Mouse (Mus musculus): ENCODE measurements around the gene Prokr1. TPM values are rescaled to one million over a fixed set of nuclear protein-coding genes. Genes with fewer than 3 reads are reported as not detected.
A peak's percentile ranks its signal among the peaks of the same experiment; 100 is the strongest.

The Prokr1 gene
- total and polyA plus RNA-seq, 2 experiments from 2014 or later, result 0.11 to 1.7 TPM

DNA sequence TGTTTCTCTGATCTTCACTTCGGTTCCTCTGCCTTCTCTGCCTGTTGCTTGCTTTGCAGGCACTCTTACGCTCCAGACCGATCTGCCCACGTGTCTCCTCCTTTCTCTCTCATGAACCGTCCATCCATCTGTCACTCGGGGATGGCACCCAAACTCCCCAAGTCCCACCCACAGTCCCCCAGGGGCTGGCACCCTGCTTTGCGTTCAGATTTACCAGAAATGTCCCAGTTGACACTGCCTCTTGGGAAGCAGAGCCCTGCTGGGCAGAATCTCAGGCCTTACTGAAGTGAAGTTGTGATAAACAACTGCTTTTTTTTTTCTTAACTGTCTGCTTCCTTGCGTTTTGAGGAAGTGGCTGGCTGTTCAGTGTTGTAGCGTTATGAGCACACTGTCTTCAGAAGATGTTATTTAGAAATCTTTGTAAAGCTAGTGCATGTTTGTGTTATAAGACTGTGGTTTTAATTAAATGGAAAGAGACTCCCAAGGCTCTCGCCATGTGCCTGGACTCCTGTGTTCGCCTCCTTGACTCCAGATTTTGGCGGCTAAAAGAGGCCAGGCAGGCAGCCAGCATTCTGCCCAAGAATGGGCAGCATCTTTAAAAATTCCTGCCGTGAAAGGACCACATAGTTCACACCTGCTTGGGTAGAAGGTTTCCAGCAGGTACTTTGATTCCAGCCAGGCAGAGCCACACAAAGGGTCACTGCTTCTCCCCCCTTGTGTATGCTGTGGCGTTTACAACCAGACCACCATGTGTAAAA lies 57.4 kb downstream of the Prokr1 start, which contains the start of gene Arhgap25:
TSS of gene Arhgap25 (minus strand) at position 307 of the 758 bp plus-strand sequence.
- 53% methylated on average over 14 of the region's 14 CpGs for WGBS
- Histone ChIP-seq H3K4me3 (ENCODE audit: low read depth, low read length) (peak within 1 kb of the TSS; percentile 18; the same call in 1 of the 2 replicates), H3K27ac (ENCODE audit: low read depth) (no peak within 1 kb of the TSS; the same call in 1 of the 2 replicates), H3K36me3 (replicated peaks; ENCODE audit: control insufficient read depth, insufficient read depth, low read length) (no peaks in the 10 kb centered on the region), H3K4me2 (ENCODE audit: low read depth, low read length) (peak within 1 kb of the TSS; percentile 17; the same call in 1 of the 2 replicates), H3K9ac (replicated peaks; ENCODE audit: low read depth, low read length) (no peak within 1 kb of the TSS), H3K9me3 (replicated peaks; ENCODE audit: control insufficient read depth, low read length) (no peaks in the 10 kb centered on the region), H3K4me1 (ENCODE audit: control insufficient read depth, insufficient read depth) (no peaks in the 10 kb centered on the region), H3K27me3 (ENCODE audit: control insufficient read depth, insufficient read depth, low read length) (0 out of 2 replicates have a peak, but pooled peaks cover 4% of the 10 kb centered on the region)
- TF ChIP-seq CTCF (IDR thresholded peaks at IDR 0.05; ENCODE audit: low read depth) (no peak), EP300 (IDR thresholded peaks at IDR 0.05; ENCODE audit: low read depth) (no peak)
- ATAC-seq (ENCODE audit: insufficient read depth, low read depth), result no peak
- DNase-seq (ENCODE audit: low spot score), result no peak

DNA sequence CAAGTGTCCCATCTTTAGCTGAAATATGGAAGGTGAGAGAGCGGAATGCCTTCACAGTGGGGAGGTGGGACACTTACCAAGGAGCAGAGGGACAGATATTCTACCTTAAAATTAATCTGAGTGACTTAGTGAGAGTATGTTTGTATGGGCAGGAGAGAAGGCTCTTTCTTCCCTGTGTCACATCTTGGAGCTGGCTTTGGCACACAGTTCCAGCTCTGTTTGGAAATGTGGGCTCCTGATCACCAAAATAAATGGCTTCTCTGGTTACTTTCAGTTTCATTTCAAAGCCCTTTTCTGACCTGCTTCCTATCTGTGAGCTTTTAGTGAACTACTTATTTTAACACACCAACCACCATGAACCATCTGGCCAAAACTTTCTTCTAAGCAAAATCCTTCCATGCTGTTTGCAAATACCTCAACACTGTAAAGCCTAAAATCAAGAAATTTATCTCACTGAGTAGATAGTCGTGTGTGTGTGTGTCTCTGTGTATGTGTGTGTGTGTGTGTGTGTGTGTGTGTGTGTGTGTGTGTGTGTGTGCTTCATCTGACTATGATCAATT lies 59.0 kb downstream of the Prokr1 start:
- 74% methylated on average over 2 of the region's 2 CpGs for WGBS
- no peak for DNase-seq (ENCODE audit: low spot score)
- TF ChIP-seq EP300 (IDR thresholded peaks at IDR 0.05; ENCODE audit: low read depth), result no peak
- no peak for TF ChIP-seq CTCF (IDR thresholded peaks at IDR 0.05; ENCODE audit: low read depth)

DNA sequence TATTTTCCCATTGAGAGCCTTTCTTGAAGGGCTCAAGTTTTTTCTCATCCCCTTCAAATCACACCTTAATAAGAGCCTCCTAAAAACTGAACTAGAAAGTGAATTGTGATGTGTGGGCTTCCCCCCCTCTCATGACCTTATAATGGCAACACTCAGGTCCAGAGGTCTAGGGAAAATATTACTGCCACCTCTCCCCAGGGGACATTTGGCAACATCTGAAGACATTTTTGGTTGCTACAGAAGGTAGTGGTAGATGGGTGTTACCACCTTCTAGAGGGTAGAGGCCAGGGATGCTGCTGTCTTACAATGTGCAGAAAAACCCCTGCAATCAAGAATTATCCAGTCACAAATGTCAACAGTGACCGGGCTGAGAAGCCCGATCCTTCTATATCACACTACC lies 60.2 kb downstream of the Prokr1 start:
- no peak for TF ChIP-seq CTCF (IDR thresholded peaks at IDR 0.05; ENCODE audit: low read depth)
- TF ChIP-seq EP300 (IDR thresholded peaks at IDR 0.05; ENCODE audit: low read depth), result no peak
- H3K4me1 ChIP-seq (ENCODE audit: control insufficient read depth, insufficient read depth), result no peaks in the 10 kb centered on the region
- no peak overlapping the region for H3K4me2 ChIP-seq (ENCODE audit: low read depth, low read length)
- no peaks in the 10 kb centered on the region for H3K9me3 ChIP-seq (replicated peaks; ENCODE audit: control insufficient read depth, low read length)
- H3K27me3 ChIP-seq (ENCODE audit: control insufficient read depth, insufficient read depth, low read length), result 0 out of 2 replicates have a peak, but pooled peaks cover 10% of the 10 kb centered on the region
- H3K27ac ChIP-seq (ENCODE audit: low read depth), result no peak overlapping the region
- DNase-seq (ENCODE audit: low spot score) (no peak), ATAC-seq (ENCODE audit: insufficient read depth, low read depth) (no peak)
- H3K9ac ChIP-seq (replicated peaks; ENCODE audit: low read depth, low read length), result no peak overlapping the region
- no peak overlapping the region for H3K4me3 ChIP-seq (ENCODE audit: low read depth, low read length)
- no peaks in the 10 kb centered on the region for H3K36me3 ChIP-seq (replicated peaks; ENCODE audit: control insufficient read depth, insufficient read depth, low read length)
- WGBS, result 63% methylated on average over 2 of the region's 2 CpGs

More for the DNA sequence above, 59.0 kb downstream of the Prokr1 start:
- Histone ChIP-seq H3K9me3 (replicated peaks; ENCODE audit: control insufficient read depth, low read length) (no peaks in the 10 kb centered on the region), H3K9ac (replicated peaks; ENCODE audit: low read depth, low read length) (no peak overlapping the region), H3K4me3 (ENCODE audit: low read depth, low read length) (no peak overlapping the region; the same call in 1 of the 2 replicates), H3K36me3 (replicated peaks; ENCODE audit: control insufficient read depth, insufficient read depth, low read length) (no peaks in the 10 kb centered on the region), H3K27ac (ENCODE audit: low read depth) (no peak overlapping the region), H3K27me3 (ENCODE audit: control insufficient read depth, insufficient read depth, low read length) (0 out of 2 replicates have a peak, but pooled peaks cover 10% of the 10 kb centered on the region), H3K4me1 (ENCODE audit: control insufficient read depth, insufficient read depth) (no peaks in the 10 kb centered on the region), H3K4me2 (ENCODE audit: low read depth, low read length) (peak overlapping the region; percentile 28; the same call in 1 of the 2 replicates)
- ATAC-seq (ENCODE audit: insufficient read depth, low read depth), result no peak

Other genes with a start within 250 kb of the Prokr1 start
- not detected in 2 replicates for gene Gkn1, start 239.8 kb downstream of the Prokr1 start, total RNA-seq (2014; rRNA removed; ENCODE audit: low replicate concordance)
- gene Gkn1, start 239.8 kb downstream of the Prokr1 start, polyA plus RNA-seq (2015; fragmentation: Nextera tagmentation; extraction: Ambion mirVana), result not detected in 2 replicates
- gene Gkn2, start 217.4 kb downstream of the Prokr1 start, total RNA-seq (2014; rRNA removed; ENCODE audit: low replicate concordance), result not detected in 2 replicates
- gene Gkn2, start 217.4 kb downstream of the Prokr1 start, polyA plus RNA-seq (2015; fragmentation: Nextera tagmentation; extraction: Ambion mirVana), result not detected in 2 replicates
- gene Gkn3, start 201.8 kb downstream of the Prokr1 start, total RNA-seq (2014; rRNA removed; ENCODE audit: low replicate concordance), result 1.7 TPM in 1 of 2 replicates, not detected in the other
- gene Gkn3, start 201.8 kb downstream of the Prokr1 start, polyA plus RNA-seq (2015; fragmentation: Nextera tagmentation; extraction: Ambion mirVana), result 0.68 and 1.3 TPM in 2 replicates
- 30.0 and 106 TPM in 2 replicates for gene Bmp10, start 161.7 kb downstream of the Prokr1 start, total RNA-seq (2014; rRNA removed; ENCODE audit: low replicate concordance)
- gene Bmp10, start 161.7 kb downstream of the Prokr1 start, polyA plus RNA-seq (2015; fragmentation: Nextera tagmentation; extraction: Ambion mirVana), result 4.0 and 6.0 TPM in 2 replicates
- 1.6 and 3.2 TPM in 2 replicates for gene Arhgap25, start 57.5 kb downstream of the Prokr1 start, total RNA-seq (2014; rRNA removed; ENCODE audit: low replicate concordance)
- gene Arhgap25, start 57.5 kb downstream of the Prokr1 start, polyA plus RNA-seq (2015; fragmentation: Nextera tagmentation; extraction: Ambion mirVana), result 3.2 TPM in 2 replicates
- gene Aplf, start 81.5 kb upstream of the Prokr1 start, total RNA-seq (2014; rRNA removed; ENCODE audit: low replicate concordance), result 1.6 and 2.0 TPM in 2 replicates
- gene Aplf, start 81.5 kb upstream of the Prokr1 start, polyA plus RNA-seq (2015; fragmentation: Nextera tagmentation; extraction: Ambion mirVana), result 2.7 and 4.2 TPM in 2 replicates
- 0.77 TPM in 1 of 2 replicates, not detected in the other for gene Efcc1, start 140.1 kb upstream of the Prokr1 start, total RNA-seq (2014; rRNA removed; ENCODE audit: low replicate concordance)
- gene Efcc1, start 140.1 kb upstream of the Prokr1 start, polyA plus RNA-seq (2015; fragmentation: Nextera tagmentation; extraction: Ambion mirVana), result 0.62 and 0.75 TPM in 2 replicates
- 0.19 and 0.23 TPM in 2 replicates for gene Gp9, start 187.3 kb upstream of the Prokr1 start, total RNA-seq (2014; rRNA removed; ENCODE audit: low replicate concordance)
- gene Gp9, start 187.3 kb upstream of the Prokr1 start, polyA plus RNA-seq (2015; fragmentation: Nextera tagmentation; extraction: Ambion mirVana), result 0.89 and 1.0 TPM in 2 replicates
- 11.8 and 19.7 TPM in 2 replicates for gene Rab43, start 221.4 kb upstream of the Prokr1 start, total RNA-seq (2014; rRNA removed; ENCODE audit: low replicate concordance)
- gene Rab43, start 221.4 kb upstream of the Prokr1 start, polyA plus RNA-seq (2015; fragmentation: Nextera tagmentation; extraction: Ambion mirVana), result 6.7 and 6.8 TPM in 2 replicates
- not detected in 2 replicates for gene Gm45140, start 245.1 kb upstream of the Prokr1 start, total RNA-seq (2014; rRNA removed; ENCODE audit: low replicate concordance)
- 0.58 and 1.1 TPM in 2 replicates for gene Gm45140, start 245.1 kb upstream of the Prokr1 start, polyA plus RNA-seq (2015; fragmentation: Nextera tagmentation; extraction: Ambion mirVana)
- 5.6 and 40.5 TPM in 2 replicates for gene Isy1, start 248.1 kb upstream of the Prokr1 start, total RNA-seq (2014; rRNA removed; ENCODE audit: low replicate concordance)
- gene Isy1, start 248.1 kb upstream of the Prokr1 start, polyA plus RNA-seq (2015; fragmentation: Nextera tagmentation; extraction: Ambion mirVana), result 16.7 and 18.4 TPM in 2 replicates

Data from heart, postnatal 0 days (tissue).